Mouse (Mus musculus): ENCODE measurements around the gene Tuba1a. TPM values are rescaled to one million over a fixed set of nuclear protein-coding genes. Genes with fewer than 3 reads are reported as not detected.

Tuba1a gene
- polyA plus RNA-seq, 1 experiment from 2014 or later: 16,831 TPM

DNA sequence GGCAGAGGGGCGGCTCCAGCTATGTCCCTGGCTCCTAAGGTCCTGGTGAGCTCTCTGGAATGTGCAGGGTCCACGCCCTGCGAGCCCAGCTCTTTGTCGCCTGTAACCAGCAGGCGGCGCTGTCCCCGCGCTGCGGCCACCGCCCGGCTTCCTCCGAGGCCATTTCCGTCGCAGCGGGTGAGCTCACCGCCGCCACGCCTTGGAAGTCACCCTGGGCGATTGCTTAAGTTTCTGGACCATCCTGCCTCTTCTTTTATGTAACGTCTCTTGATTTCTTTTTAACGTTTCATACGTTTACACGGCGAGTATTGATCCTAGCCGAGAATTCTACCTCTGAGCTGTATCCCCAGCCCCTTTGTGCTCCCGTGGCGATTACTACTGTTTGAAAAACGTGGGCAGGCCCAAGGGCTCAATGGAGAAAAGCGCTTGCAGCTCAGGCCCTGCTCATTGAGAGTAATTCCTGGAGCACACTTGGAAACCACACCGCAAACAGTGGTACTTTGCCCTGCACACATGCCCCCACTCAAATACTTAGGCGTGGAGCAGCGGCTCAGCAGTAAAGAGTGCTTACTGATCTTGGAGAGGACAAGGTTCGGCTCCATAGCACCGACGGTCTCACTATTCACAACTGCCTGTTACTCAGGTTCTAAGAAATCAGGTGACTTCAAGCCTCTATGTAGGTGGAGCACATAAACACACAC, 39.7 kb upstream of the Tuba1a start:
- under 1% methylated on average over 35 of the region's 35 CpGs for WGBS
- ATAC-seq: peak; percentile 86
- Histone ChIP-seq H3K9ac (replicated peaks; ENCODE audit: low read depth, low read length) (peak overlapping the region; percentile 73), H3K4me3 (replicated peaks; ENCODE audit: low read length) (peak overlapping the region; percentile 43), H3K27ac (ENCODE audit: low read length) (peak overlapping the region; percentile 97), H3K27me3 (replicated peaks; ENCODE audit: control insufficient read depth, insufficient read depth, low read length) (no peaks in the 10 kb centered on the region), H3K36me3 (ENCODE audit: control insufficient read depth, insufficient read depth) (no peaks in the 10 kb centered on the region), H3K9me3 (ENCODE audit: control insufficient read depth, low read length) (no peaks in the 10 kb centered on the region), H3K4me1 (replicated peaks; ENCODE audit: control insufficient read depth, insufficient read depth, low read length) (peaks cover 44% of the 10 kb centered on the region), H3K4me2 (ENCODE audit: low read length) (peak overlapping the region; percentile 77)

DNA sequence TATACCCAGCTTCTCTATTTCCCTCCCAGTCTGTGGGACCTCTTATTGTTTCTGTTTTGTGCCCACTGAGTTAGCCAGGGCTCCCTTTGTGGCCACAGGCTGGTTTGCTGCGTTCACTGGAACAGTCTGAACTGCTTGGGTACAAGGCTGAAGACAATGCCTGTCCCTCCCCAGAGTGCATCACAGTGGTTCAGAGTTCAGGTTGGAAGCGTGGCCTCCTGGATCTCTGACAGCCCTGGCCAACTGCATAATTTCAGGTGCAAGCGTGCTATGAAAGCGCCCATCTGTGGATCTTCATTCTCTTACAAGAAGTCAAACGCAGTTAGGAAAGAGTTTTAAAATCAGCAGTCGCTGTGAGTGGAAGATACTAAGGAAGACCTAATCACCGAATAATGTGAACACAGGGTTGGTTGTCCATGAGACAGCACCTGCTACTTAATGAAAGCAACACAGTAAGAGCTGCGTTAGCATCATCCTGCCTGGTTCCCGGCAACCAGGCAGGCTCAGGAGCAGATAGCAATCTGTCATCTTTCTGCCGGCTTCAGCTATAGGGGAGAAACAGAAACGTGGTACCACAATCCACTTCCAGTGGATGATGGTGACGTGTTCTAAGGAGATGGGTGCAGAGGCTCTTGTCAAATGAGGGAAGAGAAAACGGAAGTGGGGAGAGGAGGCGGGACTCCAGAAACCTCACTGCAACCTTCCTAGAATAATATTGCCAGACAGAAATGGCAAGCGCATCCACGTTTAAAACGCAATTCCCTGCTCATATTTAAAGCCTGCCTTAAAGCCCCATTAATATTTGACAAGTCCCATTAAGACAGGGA, 38.8 kb upstream of the Tuba1a start:
- peak; percentile 87 for ATAC-seq
- Histone ChIP-seq H3K4me1 (replicated peaks; ENCODE audit: control insufficient read depth, insufficient read depth, low read length) (peaks cover 54% of the 10 kb centered on the region), H3K9me3 (ENCODE audit: control insufficient read depth, low read length) (no peaks in the 10 kb centered on the region), H3K27ac (ENCODE audit: low read length) (peak overlapping the region; percentile 97), H3K9ac (replicated peaks; ENCODE audit: low read depth, low read length) (peak overlapping the region; percentile 73), H3K4me2 (ENCODE audit: low read length) (peak overlapping the region; percentile 77), H3K27me3 (replicated peaks; ENCODE audit: control insufficient read depth, insufficient read depth, low read length) (no peaks in the 10 kb centered on the region), H3K36me3 (ENCODE audit: control insufficient read depth, insufficient read depth) (no peaks in the 10 kb centered on the region), H3K4me3 (replicated peaks; ENCODE audit: low read length) (peak overlapping the region; percentile 43)
- 13% methylated on average over 17 of the region's 17 CpGs for WGBS

DNA sequence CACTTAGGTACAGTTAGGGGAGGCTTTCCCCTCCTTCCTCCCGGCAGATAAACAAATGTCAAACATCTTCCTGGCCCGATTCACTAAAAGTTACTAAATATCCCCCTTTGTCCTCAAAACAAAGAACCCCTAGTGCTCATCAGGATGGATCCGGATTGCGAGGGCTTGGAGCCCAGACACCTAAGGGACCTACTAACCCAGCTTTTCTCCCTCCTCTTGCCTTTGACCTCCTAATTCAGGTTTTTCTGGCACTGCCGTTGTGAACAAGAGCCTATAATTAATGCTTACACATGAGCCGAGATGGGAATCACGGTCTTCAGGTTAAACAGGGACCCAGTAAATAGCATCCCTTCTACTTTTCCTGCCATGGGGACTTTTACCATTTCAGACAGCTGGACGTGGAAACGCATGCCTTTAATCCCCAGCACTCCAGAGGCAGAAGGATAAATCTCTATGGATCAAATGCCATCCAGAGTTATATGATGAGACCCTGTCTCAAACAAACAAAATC, 38.1 kb upstream of the Tuba1a start:
- WGBS: 5% methylated on average over 9 of the region's 9 CpGs
- H3K27ac ChIP-seq (ENCODE audit: low read length): peak overlapping the region; percentile 97
- H3K4me1 ChIP-seq (replicated peaks; ENCODE audit: control insufficient read depth, insufficient read depth, low read length): peaks cover 60% of the 10 kb centered on the region
- no peaks in the 10 kb centered on the region for H3K27me3 ChIP-seq (replicated peaks; ENCODE audit: control insufficient read depth, insufficient read depth, low read length)
- no peaks in the 10 kb centered on the region for H3K36me3 ChIP-seq (ENCODE audit: control insufficient read depth, insufficient read depth)
- ATAC-seq: no peak
- peak overlapping the region; percentile 73 for H3K9ac ChIP-seq (replicated peaks; ENCODE audit: low read depth, low read length)
- no peaks in the 10 kb centered on the region for H3K9me3 ChIP-seq (ENCODE audit: control insufficient read depth, low read length)
- H3K4me3 ChIP-seq (replicated peaks; ENCODE audit: low read length): peak overlapping the region; percentile 29
- H3K4me2 ChIP-seq (ENCODE audit: low read length): peak overlapping the region; percentile 77

DNA sequence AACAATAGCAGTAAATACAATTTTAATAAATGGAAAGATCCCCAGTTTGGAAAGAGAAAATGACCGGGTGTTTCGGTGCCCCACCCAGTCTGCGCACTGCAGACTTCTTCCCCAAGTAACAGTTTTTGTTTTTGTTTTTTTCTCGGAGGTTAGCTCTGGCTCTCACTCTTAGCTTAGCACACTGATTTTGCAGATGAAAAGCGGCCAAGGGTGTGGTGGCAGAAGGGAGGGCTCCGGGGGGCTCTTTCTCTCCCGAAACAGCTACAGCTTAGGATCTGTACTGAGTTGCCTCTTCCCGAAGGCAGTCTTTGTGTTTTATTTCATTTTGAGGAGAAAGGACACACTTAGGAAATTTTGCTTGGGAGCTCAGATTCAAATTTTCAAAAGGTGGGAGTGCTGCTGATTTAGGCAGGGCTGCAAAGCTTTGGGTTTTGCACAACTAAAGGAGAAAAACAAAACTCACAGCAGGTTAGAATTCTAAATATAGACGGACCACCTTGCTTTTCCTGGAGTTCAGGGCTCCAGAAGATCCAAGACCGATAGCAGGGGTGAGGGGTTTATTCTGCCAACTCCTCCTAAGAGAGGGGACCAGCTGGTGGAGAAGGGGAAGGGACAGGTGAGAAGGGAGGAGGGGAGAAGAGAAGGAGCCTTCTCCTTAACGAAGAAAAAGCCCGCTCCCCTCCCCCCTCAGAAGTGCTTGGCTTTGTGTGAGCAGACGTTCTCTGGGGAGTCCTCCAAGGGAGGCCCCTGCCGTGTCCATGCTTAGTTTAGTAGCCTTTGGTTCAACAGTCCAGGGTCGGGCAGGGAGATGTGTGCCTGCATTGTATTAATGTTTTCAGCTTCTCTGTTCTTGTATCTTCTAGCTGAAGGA, 37.4 kb upstream of the Tuba1a start:
- ATAC-seq: no peak

DNA sequence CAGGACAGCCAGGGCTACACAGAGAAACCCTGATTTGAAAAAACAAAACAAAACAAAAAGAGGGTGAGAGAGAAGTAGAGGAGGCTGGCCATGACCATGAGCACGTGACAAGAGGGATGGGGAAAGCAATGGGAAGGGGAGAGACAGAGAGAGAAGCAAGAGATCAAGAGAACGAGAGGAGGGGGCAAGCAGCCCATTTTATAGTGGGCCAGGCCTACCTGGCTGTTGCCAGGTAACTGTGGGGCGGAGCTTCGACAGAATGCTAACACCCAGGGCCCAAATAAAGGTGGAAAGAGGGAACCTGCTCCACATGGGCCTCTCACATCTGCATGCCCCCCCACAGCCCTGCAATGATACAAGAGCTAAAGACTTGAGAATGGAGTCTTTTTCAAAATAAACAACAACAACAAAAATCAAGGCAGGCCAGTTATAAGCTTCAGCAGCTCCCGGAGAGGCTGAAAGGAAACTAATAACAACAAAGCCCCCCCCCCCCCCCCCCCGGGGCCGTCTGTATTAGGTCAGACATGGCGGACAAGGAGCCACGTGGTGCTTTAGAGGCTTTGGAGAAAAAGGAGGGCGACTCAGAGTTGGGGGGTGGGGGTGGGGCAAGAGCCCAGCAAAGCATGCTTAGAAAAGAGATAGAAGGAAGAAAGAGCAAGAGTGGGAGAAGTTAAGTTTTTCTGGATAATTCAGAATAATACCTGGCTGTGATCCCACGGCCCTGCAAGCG, 36.4 kb upstream of the Tuba1a start:
- Histone ChIP-seq H3K27ac (ENCODE audit: low read length) (peak overlapping the region; percentile 97), H3K36me3 (ENCODE audit: control insufficient read depth, insufficient read depth) (no peaks in the 10 kb centered on the region), H3K27me3 (replicated peaks; ENCODE audit: control insufficient read depth, insufficient read depth, low read length) (no peaks in the 10 kb centered on the region), H3K9ac (replicated peaks; ENCODE audit: low read depth, low read length) (peak overlapping the region; percentile 73), H3K9me3 (ENCODE audit: control insufficient read depth, low read length) (no peaks in the 10 kb centered on the region), H3K4me1 (replicated peaks; ENCODE audit: control insufficient read depth, insufficient read depth, low read length) (peaks cover 67% of the 10 kb centered on the region), H3K4me2 (ENCODE audit: low read length) (peak overlapping the region; percentile 77), H3K4me3 (replicated peaks; ENCODE audit: low read length) (peak overlapping the region; percentile 29)
- no peak for ATAC-seq
- 21% methylated on average over 11 of the region's 12 CpGs for WGBS

More for the DNA sequence above, 37.4 kb upstream of the Tuba1a start:
- Histone ChIP-seq H3K9me3 (ENCODE audit: control insufficient read depth, low read length) (no peaks in the 10 kb centered on the region), H3K4me2 (ENCODE audit: low read length) (peak overlapping the region; percentile 77), H3K27ac (ENCODE audit: low read length) (peak overlapping the region; percentile 97), H3K4me3 (replicated peaks; ENCODE audit: low read length) (peak overlapping the region; percentile 29), H3K4me1 (replicated peaks; ENCODE audit: control insufficient read depth, insufficient read depth, low read length) (peaks cover 67% of the 10 kb centered on the region), H3K36me3 (ENCODE audit: control insufficient read depth, insufficient read depth) (no peaks in the 10 kb centered on the region), H3K27me3 (replicated peaks; ENCODE audit: control insufficient read depth, insufficient read depth, low read length) (no peaks in the 10 kb centered on the region), H3K9ac (replicated peaks; ENCODE audit: low read depth, low read length) (peak overlapping the region; percentile 73)
- 6% methylated on average over 15 of the region's 15 CpGs for WGBS

DNA sequence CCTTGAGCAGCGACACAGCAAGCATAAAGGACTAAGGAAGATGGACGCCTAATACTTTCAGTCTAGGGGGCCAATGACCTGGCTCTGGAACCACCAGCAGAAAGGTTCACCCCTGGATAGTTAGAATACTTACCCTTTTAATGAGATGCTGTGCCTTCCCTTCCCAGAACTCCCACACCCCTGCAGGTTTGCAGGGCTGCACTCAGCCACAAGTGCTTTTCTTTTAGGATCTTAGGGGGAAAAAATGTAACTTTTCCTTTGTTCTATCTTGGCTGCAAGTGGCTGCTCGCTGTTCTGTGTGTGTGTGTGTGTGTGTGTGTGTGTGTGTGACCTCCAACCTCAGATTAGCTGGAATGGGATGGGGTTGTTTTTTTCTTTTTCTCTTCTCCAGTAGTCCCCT, 35.3 kb upstream of the Tuba1a start:
- no peaks in the 10 kb centered on the region for H3K36me3 ChIP-seq (ENCODE audit: control insufficient read depth, insufficient read depth)
- 51% methylated on average over 3 of the region's 3 CpGs for WGBS
- H3K4me3 ChIP-seq (replicated peaks; ENCODE audit: low read length): no peak overlapping the region; the same call in 1 of the 2 replicates
- no peaks in the 10 kb centered on the region for H3K9me3 ChIP-seq (ENCODE audit: control insufficient read depth, low read length)
- H3K4me2 ChIP-seq (ENCODE audit: low read length): peak overlapping the region; percentile 62
- H3K9ac ChIP-seq (replicated peaks; ENCODE audit: low read depth, low read length): no peak overlapping the region
- ATAC-seq: no peak
- H3K4me1 ChIP-seq (replicated peaks; ENCODE audit: control insufficient read depth, insufficient read depth, low read length): peaks cover 65% of the 10 kb centered on the region
- no peaks in the 10 kb centered on the region for H3K27me3 ChIP-seq (replicated peaks; ENCODE audit: control insufficient read depth, insufficient read depth, low read length)
- 0 out of 2 replicates have a peak overlapping the region, but pooled peaks have one; percentile 25 for H3K27ac ChIP-seq (ENCODE audit: low read length)

DNA sequence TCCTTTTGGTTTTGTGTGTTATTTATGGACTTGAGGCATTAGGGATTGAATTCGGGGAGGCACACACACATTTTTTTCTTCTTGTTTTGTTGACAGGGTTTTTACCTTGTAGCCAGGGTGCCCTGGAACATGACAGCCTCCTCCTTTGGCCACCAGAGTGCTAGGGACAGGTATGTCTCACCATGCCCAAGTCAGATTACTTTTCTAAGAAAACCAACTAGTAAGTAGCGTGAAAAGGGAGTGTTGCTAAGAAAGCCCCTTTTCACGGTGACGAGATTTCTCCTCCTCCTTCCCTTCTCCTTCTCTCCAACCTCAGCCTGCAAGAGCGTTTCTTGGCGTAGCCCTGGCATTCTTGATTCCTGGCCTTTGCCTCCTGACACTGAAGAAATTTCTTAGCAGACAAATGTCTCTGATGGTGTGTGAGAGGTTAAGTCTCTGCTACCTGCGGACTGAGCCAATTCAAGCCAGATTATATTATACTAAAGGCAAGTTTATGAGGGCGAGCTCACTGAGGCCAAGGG, 34.2 kb upstream of the Tuba1a start:
- Histone ChIP-seq H3K4me3 (replicated peaks; ENCODE audit: low read length) (peak overlapping the region; percentile 48), H3K4me1 (replicated peaks; ENCODE audit: control insufficient read depth, insufficient read depth, low read length) (peaks cover 75% of the 10 kb centered on the region), H3K27me3 (replicated peaks; ENCODE audit: control insufficient read depth, insufficient read depth, low read length) (no peaks in the 10 kb centered on the region), H3K27ac (ENCODE audit: low read length) (peak overlapping the region; percentile 94), H3K4me2 (ENCODE audit: low read length) (peak overlapping the region; percentile 62), H3K9ac (replicated peaks; ENCODE audit: low read depth, low read length) (peak overlapping the region; percentile 52), H3K36me3 (ENCODE audit: control insufficient read depth, insufficient read depth) (no peaks in the 10 kb centered on the region), H3K9me3 (ENCODE audit: control insufficient read depth, low read length) (no peaks in the 10 kb centered on the region)
- 29% methylated on average over 8 of the region's 8 CpGs for WGBS
- ATAC-seq: no peak

DNA sequence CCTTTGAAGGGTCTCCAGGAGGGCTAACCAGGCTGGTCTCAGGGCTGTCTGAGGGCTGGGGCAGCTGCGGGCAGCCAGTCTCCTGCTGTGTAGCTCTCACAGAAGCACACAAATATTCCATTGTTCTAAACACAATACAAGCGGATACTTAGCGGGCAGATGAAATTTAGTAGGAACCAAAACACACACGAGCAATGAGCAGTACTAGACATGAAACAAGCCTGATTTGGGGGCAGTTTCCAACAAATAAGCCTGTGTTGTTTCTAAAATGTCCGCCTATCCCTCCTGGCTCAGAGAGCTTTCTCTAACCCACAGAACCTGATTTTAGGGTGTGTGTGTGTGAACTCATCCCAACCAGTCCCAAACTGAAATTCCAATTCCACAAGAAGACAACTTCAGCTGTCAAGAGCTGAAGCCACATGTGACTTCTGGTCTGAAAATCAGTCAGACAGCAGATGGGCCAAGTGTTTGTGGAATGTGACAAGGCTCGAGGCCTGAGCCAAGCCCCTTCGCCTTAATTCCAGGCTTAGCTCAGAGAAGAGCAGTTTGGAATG, 33.7 kb upstream of the Tuba1a start:
- Histone ChIP-seq H3K36me3 (ENCODE audit: control insufficient read depth, insufficient read depth) (no peaks in the 10 kb centered on the region), H3K4me1 (replicated peaks; ENCODE audit: control insufficient read depth, insufficient read depth, low read length) (peaks cover 72% of the 10 kb centered on the region), H3K27me3 (replicated peaks; ENCODE audit: control insufficient read depth, insufficient read depth, low read length) (no peaks in the 10 kb centered on the region), H3K9me3 (ENCODE audit: control insufficient read depth, low read length) (no peaks in the 10 kb centered on the region), H3K4me2 (ENCODE audit: low read length) (peak overlapping the region; percentile 62), H3K4me3 (replicated peaks; ENCODE audit: low read length) (peak overlapping the region; percentile 48), H3K9ac (replicated peaks; ENCODE audit: low read depth, low read length) (peak overlapping the region; percentile 52), H3K27ac (ENCODE audit: low read length) (peak overlapping the region; percentile 94)
- no peak for ATAC-seq
- under 1% methylated on average over 7 of the region's 7 CpGs for WGBS

Data from forebrain, embryonic 16.5 days (tissue).